Mouse (Mus musculus) retina, postnatal 7 days (tissue): ENCODE data around the gene Aldh1a1.

Experiments
- DNase-seq: peaks from one replicate; pipeline ENCODE4 v3.0.0-alpha.2; 2012; ENCODE audit warnings: low read depth, low spot score

Gene Aldh1a1

GRCm38 (mm10) chr19:20653082-20653676, 160.7 kb downstream of the Aldh1a1 start:
- no peak for DNase-seq

GRCm38 (mm10) chr19:20654141-20654873, 161.8 kb downstream of the Aldh1a1 start:
- DNase-seq = no peak

GRCm38 (mm10) chr19:20677697-20678355, 185.3 kb downstream of the Aldh1a1 start:
- DNase-seq = no peak
